Mouse (Mus musculus) stomach, postnatal 0 days (tissue): ENCODE measurements around the gene Shkbp1. TPM values are rescaled to one million over a fixed set of nuclear protein-coding genes. Genes with fewer than 3 reads are reported as not detected.

Experiments used
- ATAC-seq: fragments of 200-750 bp; cut with Nextera tagmentation; 2 replicates; pipeline ENCODE4 v1.8.0; 2017; ENCODE audit not compliant: low FRiP score, low TSS enrichment
- DNase-seq: peaks from one replicate; pipeline ENCODE4 v3.0.0-alpha.2; 2016; ENCODE audit warnings: low spot score
- H3K27ac ChIP-seq: fragments of 300-500 bp; sonication (generic); replicated peaks from 2 replicates; pipeline ENCODE4 v1.5.1; 2014; ENCODE audit warnings: mild to moderate bottlenecking, control low read depth
- H3K27me3 ChIP-seq: fragments of 300-500 bp; sonication (generic); 2 replicates; pipeline ENCODE4 v1.6.1; 2014; ENCODE audit warnings: low read length; ENCODE audit not compliant: control insufficient read depth, insufficient read depth
- H3K36me3 ChIP-seq: fragments of 300-500 bp; sonication (generic); 2 replicates; pipeline ENCODE4 v1.6.1; 2014; ENCODE audit warnings: low read length, mixed read lengths; ENCODE audit not compliant: control insufficient read depth, insufficient read depth
- H3K4me1 ChIP-seq: fragments of 300-500 bp; sonication (generic); replicated peaks from 2 replicates; pipeline ENCODE4 v1.6.1; 2014; ENCODE audit warnings: antibody characterized with exemption; ENCODE audit not compliant: control insufficient read depth, insufficient read depth
- H3K4me2 ChIP-seq: fragments of 300-500 bp; sonication (generic); replicated peaks from 2 replicates; pipeline ENCODE4 v1.6.1; 2014; ENCODE audit warnings: low read depth, mild to moderate bottlenecking, control low read depth, moderate library complexity
- H3K4me3 ChIP-seq: fragments of 300-500 bp; sonication (generic); 2 replicates; pipeline ENCODE4 v1.5.1; 2014; ENCODE audit warnings: low read depth, low read length, control low read depth
- H3K9ac ChIP-seq: fragments of 300-500 bp; sonication (generic); 2 replicates; pipeline ENCODE4 v1.6.1; 2014; ENCODE audit warnings: mild to moderate bottlenecking, low read length, control low read depth, mixed read lengths
- H3K9me3 ChIP-seq: fragments of 300-500 bp; sonication (generic); 2 replicates; pipeline ENCODE4 v1.6.1; 2016; ENCODE audit warnings: low read length; ENCODE audit not compliant: control insufficient read depth
- CTCF ChIP-seq: IDR thresholded peaks from 2 replicates; pipeline ENCODE4 v1.5.1; 2016; ENCODE audit warnings: antibody characterized with exemption, low read depth, mild to moderate bottlenecking, moderate library complexity
- EP300 ChIP-seq: optimal IDR thresholded peaks from 2 replicates; pipeline ENCODE3; 2016; ENCODE audit warnings: antibody characterized with exemption
- WGBS: fragments of 180-500 bp; shearing (Covaris S2); extraction: QIAGEN DNeasy Blood & Tissue Kit; methylation state at CpG from one replicate; pipeline ENCODE4 v1.1.7; 2014; 5-methylcytosine and 5-hydroxymethylcytosine counted together
- polyA plus RNA-seq: library from polyadenylated mRNA; unstranded; fragments of >200 nt; fragmentation: Nextera tagmentation; extraction: Ambion mirVana; gene quantifications from 2 replicates; pipeline ENCODE4 v1.2.1, GENCODE M21; 2015

Gene Shkbp1
- polyA plus RNA-seq, 1 experiment from 2014 or later = 26.3 TPM

GRCm38 (mm10) chr7:27305091-27305730 is 50.6 kb downstream of the Shkbp1 start:
- H3K36me3 ChIP-seq = no peaks in the 10 kb centered on the region; the same call in 1 of the 2 replicates

GRCm38 (mm10) chr7:27302172-27302571 is 53.6 kb downstream of the Shkbp1 start:
- Histone ChIP-seq H3K27ac (no peak overlapping the region), H3K4me2 (no peak overlapping the region), H3K9me3 (no peaks in the 10 kb centered on the region), H3K4me3 (no peak overlapping the region), H3K4me1 (no peaks in the 10 kb centered on the region), H3K36me3 (no peaks in the 10 kb centered on the region; the same call in 1 of the 2 replicates), H3K9ac (no peak overlapping the region), H3K27me3 (no peaks in the 10 kb centered on the region)
- peak; percentile 83 for DNase-seq
- TF ChIP-seq EP300 (no peak), CTCF (peak; percentile 99)
- ATAC-seq = peak; percentile 33
- WGBS = 7% methylated on average over 11 of the region's 11 CpGs

More at GRCm38 (mm10) chr7:27305091-27305730, 50.6 kb downstream of the Shkbp1 start:
- no peak overlapping the region for H3K4me2 ChIP-seq
- no peaks in the 10 kb centered on the region for H3K9me3 ChIP-seq
- no peak overlapping the region for H3K4me3 ChIP-seq
- no peaks in the 10 kb centered on the region for H3K27me3 ChIP-seq
- no peak overlapping the region for H3K27ac ChIP-seq
- no peak for DNase-seq
- no peak overlapping the region for H3K9ac ChIP-seq
- no peak for TF ChIP-seq EP300
- TF ChIP-seq CTCF = no peak
- WGBS = 89% methylated on average over 17 of the region's 17 CpGs
- ATAC-seq = no peak
- H3K4me1 ChIP-seq = peaks cover 4% of the 10 kb centered on the region; the same call in 1 of the 2 replicates

- 50% methylated on average over 5 of the region's 5 CpGs for WGBS
- Histone ChIP-seq H3K4me1 (no peaks in the 10 kb centered on the region), H3K9me3 (no peaks in the 10 kb centered on the region), H3K4me3 (no peak overlapping the region), H3K9ac (no peak overlapping the region), H3K27ac (no peak overlapping the region), H3K36me3 (no peaks in the 10 kb centered on the region), H3K27me3 (no peaks in the 10 kb centered on the region), H3K4me2 (no peak overlapping the region)
- TF ChIP-seq CTCF (no peak), EP300 (no peak)
- DNase-seq (no peak), ATAC-seq (no peak)
These were observed 55.0 kb downstream of the Shkbp1 start for GRCm38 (mm10) chr7:27300801-27301200.

- WGBS = 76% methylated on average over 4 of the region's 4 CpGs
These were observed 55.5 kb downstream of the Shkbp1 start for GRCm38 (mm10) chr7:27300351-27300750.

GRCm38 (mm10) chr7:27298816-27299215 is 57.0 kb downstream of the Shkbp1 start:
- TF ChIP-seq EP300 (no peak), CTCF (no peak)
- Histone ChIP-seq H3K27me3 (no peaks in the 10 kb centered on the region), H3K4me3 (no peak overlapping the region), H3K36me3 (no peaks in the 10 kb centered on the region), H3K9ac (no peak overlapping the region), H3K4me2 (no peak overlapping the region), H3K9me3 (no peaks in the 10 kb centered on the region), H3K27ac (peak overlapping the region; percentile 69; the same call in 1 of the 2 replicates), H3K4me1 (no peaks in the 10 kb centered on the region)
- WGBS = 69% methylated on average over 6 of the region's 6 CpGs
- DNase-seq (no peak), ATAC-seq (no peak)

More at GRCm38 (mm10) chr7:27300351-27300750, 55.5 kb downstream of the Shkbp1 start:
- no peak for ATAC-seq
- no peak overlapping the region for H3K4me2 ChIP-seq
- H3K9ac ChIP-seq = no peak overlapping the region
- DNase-seq = no peak
- H3K36me3 ChIP-seq = no peaks in the 10 kb centered on the region
- TF ChIP-seq EP300 (no peak), CTCF (no peak)
- no peaks in the 10 kb centered on the region for H3K27me3 ChIP-seq
- H3K4me1 ChIP-seq = no peaks in the 10 kb centered on the region
- H3K9me3 ChIP-seq = no peaks in the 10 kb centered on the region
- H3K4me3 ChIP-seq = no peak overlapping the region
- no peak overlapping the region for H3K27ac ChIP-seq

- TF ChIP-seq CTCF = no peak
- no peak for TF ChIP-seq EP300
- Histone ChIP-seq H3K9me3 (no peaks in the 10 kb centered on the region), H3K4me1 (no peaks in the 10 kb centered on the region), H3K27ac (peak overlapping the region; percentile 69), H3K27me3 (no peaks in the 10 kb centered on the region), H3K9ac (no peak overlapping the region), H3K4me2 (no peak overlapping the region), H3K4me3 (no peak overlapping the region), H3K36me3 (no peaks in the 10 kb centered on the region)
- WGBS = 51% methylated on average over 16 of the region's 16 CpGs
- ATAC-seq (peak; percentile 43; the same call in 1 of the 2 replicates), DNase-seq (no peak)
These were observed 57.7 kb downstream of the Shkbp1 start for GRCm38 (mm10) chr7:27298033-27298610.
